Mouse (Mus musculus): ENCODE results near the gene Timm8a2. TPM values are rescaled to one million over a fixed set of nuclear protein-coding genes. Genes with fewer than 3 reads are reported as not detected.

Gene Timm8a2
- polyA plus RNA-seq, 1 experiment from 2014 or later: not detected

DNA sequence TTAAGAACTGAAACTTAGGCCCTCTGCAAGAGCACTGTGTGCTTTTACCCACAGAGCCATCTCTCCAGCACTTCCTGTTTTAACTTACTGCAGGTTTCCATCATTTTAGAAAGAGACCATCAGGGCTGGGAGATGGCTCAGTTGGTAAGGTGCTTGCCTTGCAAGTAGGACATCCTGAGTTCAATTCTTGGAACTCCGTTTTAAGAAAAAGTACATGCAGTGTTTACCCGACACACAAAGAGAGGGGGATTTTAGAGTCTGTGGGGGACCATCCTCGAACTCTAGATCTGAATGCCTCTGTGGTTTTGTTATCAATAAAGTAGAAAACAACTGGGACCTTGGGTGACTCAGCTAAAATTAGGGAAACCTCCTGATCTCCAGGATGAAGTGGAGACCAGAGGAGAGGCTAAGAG is 6.9 kb downstream of the Timm8a2 start:
- 92% methylated on average over 3 of the region's 3 CpGs for WGBS
- H3K4me1 ChIP-seq (replicated peaks): no peaks in the 10 kb centered on the region
- no peaks in the 10 kb centered on the region for H3K27me3 ChIP-seq
- no peak overlapping the region for H3K9ac ChIP-seq
- no peaks in the 10 kb centered on the region for H3K36me3 ChIP-seq
- no peak overlapping the region for H3K4me2 ChIP-seq
- no peak for ATAC-seq (ENCODE audit: low FRiP score)
- no peak overlapping the region for H3K27ac ChIP-seq
- H3K4me3 ChIP-seq: no peak overlapping the region
- H3K9me3 ChIP-seq: no peaks in the 10 kb centered on the region

DNA sequence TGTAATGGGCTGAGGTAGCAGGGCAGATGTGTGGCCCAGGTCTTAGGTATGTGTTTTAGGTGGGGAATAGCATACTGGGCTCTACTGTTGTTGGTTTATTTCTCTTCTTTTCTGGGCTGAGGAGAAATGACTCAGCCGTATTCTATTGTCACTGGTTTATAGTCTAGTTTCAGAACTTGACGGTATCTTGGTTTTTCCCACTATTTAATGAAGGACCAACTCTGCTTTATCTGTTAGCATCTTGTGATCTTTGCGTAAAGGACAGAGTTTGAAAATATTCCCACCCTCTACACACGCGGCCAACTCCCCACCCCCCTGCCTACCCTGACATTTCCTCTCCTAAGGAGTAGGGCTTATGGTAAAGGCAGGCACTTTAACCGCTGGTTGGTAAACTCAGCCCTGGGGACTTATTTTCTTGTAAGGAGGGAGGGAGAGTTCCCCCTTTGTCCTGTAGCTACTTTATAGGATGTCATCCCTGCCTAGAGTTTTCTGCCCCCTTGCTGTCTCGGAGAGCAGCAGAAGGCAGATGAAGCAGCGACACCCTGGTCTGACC is 7.7 kb downstream of the Timm8a2 start:
- Histone ChIP-seq H3K9me3 (no peaks in the 10 kb centered on the region), H3K4me2 (no peak overlapping the region), H3K9ac (no peak overlapping the region), H3K36me3 (no peaks in the 10 kb centered on the region), H3K27me3 (no peaks in the 10 kb centered on the region), H3K4me1 (replicated peaks) (no peaks in the 10 kb centered on the region), H3K27ac (no peak overlapping the region), H3K4me3 (no peak overlapping the region)
- WGBS: 87% methylated on average over 8 of the region's 8 CpGs
- ATAC-seq (ENCODE audit: low FRiP score): no peak

DNA sequence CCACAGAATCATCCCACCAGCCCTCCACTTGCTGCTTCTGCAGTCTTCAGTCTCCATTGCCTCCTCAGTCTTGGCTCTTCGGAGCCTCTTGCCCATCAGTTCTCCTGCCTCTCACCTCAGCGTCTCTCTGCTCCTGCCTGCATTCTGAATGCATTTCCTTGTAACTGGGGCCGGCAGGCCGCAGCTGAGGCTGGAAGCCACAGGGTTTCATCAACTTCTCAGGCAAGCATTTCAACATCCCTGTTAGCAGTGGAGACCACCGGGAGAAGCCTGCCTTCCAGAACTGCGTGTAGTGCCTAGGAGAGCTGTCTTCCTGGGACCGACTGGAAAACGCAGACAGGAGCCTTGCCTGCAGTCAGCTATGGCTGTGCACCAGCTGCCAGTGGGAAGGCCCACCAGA is 13.3 kb downstream of the Timm8a2 start:
- no peak for ATAC-seq (ENCODE audit: low FRiP score)
- H3K4me3 ChIP-seq: no peak overlapping the region
- WGBS: 88% methylated on average over 8 of the region's 8 CpGs

DNA sequence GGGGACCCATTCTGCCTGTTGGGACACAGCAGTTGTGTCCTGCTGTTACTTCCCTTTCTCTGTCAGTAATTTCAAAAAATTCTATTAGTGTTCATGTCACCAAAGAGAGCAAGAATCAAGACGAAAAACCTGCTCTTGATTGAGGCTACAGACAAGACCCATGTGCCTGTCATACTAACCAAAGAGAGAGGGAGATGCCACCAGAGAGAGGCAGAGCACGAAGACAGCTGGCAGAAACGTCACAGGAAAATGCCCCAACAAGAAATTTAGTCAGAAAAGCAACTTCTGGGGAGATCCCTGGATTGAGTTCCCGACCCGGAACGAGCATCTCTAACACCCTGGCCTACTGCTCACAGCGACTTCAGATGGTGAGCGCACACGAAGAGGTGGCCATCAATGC is 14.3 kb downstream of the Timm8a2 start:
- Histone ChIP-seq H3K9ac (no peak overlapping the region), H3K4me3 (no peak overlapping the region), H3K27ac (no peak overlapping the region), H3K36me3 (no peaks in the 10 kb centered on the region), H3K27me3 (no peaks in the 10 kb centered on the region), H3K9me3 (no peaks in the 10 kb centered on the region), H3K4me1 (replicated peaks) (no peaks in the 10 kb centered on the region), H3K4me2 (no peak overlapping the region)
- ATAC-seq (ENCODE audit: low FRiP score): no peak
- 88% methylated on average over 9 of the region's 9 CpGs for WGBS

More for the DNA sequence above, 13.3 kb downstream of the Timm8a2 start:
- Histone ChIP-seq H3K27ac (no peak overlapping the region), H3K36me3 (no peaks in the 10 kb centered on the region), H3K9ac (no peak overlapping the region), H3K4me2 (no peak overlapping the region), H3K4me1 (replicated peaks) (no peaks in the 10 kb centered on the region), H3K27me3 (no peaks in the 10 kb centered on the region), H3K9me3 (no peaks in the 10 kb centered on the region)

DNA sequence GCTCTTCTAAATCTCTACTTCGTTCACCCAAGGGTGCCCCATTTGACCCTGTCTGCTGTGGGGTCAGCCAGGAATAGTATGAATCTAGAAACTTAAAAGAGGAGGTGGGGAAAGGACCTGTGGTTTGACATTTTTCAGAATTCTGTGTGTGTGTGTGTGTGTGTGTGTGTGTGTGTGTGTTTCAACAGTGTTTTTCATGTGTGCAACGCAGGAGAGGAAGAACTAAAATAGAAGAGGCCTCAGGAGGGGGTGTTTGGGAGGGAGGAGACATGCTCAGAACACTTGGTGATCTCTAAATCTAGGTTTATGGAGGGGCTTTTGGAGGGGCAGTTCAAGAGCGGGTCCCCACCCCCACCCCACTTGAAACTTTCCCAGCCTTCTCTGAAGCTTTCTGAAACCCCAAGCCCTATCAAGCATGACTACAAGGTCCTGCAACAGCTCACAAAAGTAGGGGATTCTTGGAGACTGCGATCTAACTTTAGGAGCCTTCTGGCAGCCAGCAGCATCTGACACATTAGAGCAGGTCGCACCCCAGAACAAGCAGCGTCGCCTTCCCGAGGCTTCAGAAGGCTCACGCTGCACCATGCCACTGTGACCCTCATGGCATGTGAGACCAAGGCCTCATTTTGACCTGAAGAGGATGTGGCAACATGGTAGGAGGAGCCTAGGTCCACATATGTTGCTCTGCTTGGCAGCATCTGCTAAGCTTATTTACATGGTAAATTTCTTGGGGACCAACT is 18.6 kb downstream of the Timm8a2 start:
- no peaks in the 10 kb centered on the region for H3K27me3 ChIP-seq
- H3K27ac ChIP-seq: no peak overlapping the region
- no peak for ATAC-seq (ENCODE audit: low FRiP score)
- H3K9me3 ChIP-seq: no peaks in the 10 kb centered on the region
- no peaks in the 10 kb centered on the region for H3K4me1 ChIP-seq (replicated peaks)
- H3K9ac ChIP-seq: no peak overlapping the region
- WGBS: 89% methylated on average over 9 of the region's 9 CpGs
- no peaks in the 10 kb centered on the region for H3K36me3 ChIP-seq
- no peak overlapping the region for H3K4me2 ChIP-seq
- no peak overlapping the region for H3K4me3 ChIP-seq

DNA sequence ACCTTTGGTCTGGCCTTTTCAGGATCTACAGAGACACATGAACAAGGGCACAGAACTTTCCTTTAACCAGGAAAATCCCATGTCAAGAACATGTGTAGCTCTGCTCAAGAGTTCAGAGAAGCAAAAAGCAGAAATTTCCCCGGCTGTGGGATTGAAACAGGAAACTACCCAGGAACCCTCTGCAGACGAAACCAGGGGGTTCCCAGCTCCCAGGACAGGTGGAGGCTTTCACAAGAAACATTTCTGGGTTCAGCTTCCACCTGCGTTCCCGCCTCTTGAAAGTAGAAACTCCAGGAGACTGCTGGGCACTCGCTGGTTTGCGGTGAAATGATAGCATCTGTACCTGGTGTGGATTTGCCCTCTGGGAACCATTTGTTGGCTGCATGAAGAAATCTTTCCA is 22.4 kb downstream of the Timm8a2 start:
- Histone ChIP-seq H3K27ac (no peak overlapping the region), H3K4me2 (no peak overlapping the region), H3K4me1 (replicated peaks) (no peaks in the 10 kb centered on the region), H3K27me3 (no peaks in the 10 kb centered on the region), H3K9me3 (no peaks in the 10 kb centered on the region), H3K36me3 (no peaks in the 10 kb centered on the region), H3K9ac (no peak overlapping the region), H3K4me3 (no peak overlapping the region)
- ATAC-seq (ENCODE audit: low FRiP score): no peak
- 81% methylated on average over 6 of the region's 6 CpGs for WGBS

DNA sequence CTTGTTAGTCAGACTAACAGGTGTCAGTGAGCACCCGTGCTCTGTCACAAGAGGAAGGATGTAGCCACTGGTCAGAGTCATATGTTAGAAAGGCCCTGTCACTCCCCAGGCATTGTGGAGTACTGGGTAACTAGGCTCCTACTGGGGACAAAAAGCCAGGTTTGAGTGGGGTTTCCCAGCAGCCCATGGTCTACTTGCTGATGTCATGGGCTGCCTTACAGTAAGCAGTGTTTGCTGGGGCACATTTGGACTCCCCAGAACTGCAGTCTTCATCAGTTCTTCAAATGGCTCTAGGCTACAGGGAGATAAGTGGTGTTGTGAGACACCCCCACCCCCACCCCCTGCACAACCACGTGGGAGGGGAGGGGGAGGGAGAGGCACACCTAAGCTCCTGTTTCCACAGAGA is 23.5 kb downstream of the Timm8a2 start:
- no peaks in the 10 kb centered on the region for H3K27me3 ChIP-seq
- 46% methylated on average over 2 of the region's 2 CpGs for WGBS
- no peaks in the 10 kb centered on the region for H3K36me3 ChIP-seq
- H3K9ac ChIP-seq: no peak overlapping the region
- H3K9me3 ChIP-seq: no peaks in the 10 kb centered on the region
- H3K4me2 ChIP-seq: no peak overlapping the region
- H3K27ac ChIP-seq: no peak overlapping the region
- no peaks in the 10 kb centered on the region for H3K4me1 ChIP-seq (replicated peaks)
- H3K4me3 ChIP-seq: no peak overlapping the region
- ATAC-seq (ENCODE audit: low FRiP score): no peak

DNA sequence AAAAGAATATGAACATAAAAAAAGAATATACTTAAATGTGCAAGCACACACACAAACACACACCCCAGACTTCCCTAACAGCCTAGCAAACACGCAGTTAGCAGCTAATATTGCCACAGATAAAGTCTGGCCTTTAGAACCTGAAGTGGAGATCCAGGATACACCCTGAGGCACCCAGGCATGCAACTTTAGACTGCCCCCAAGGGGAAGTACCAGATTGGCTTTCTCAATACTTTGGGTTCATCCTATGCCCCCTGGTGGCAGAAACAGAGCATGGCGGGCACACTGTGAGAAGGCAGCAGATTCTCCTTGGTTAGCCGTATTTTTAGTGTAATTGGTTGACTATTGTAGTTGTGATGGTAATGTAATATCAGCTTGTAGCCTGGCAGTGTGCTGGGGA is 26.2 kb downstream of the Timm8a2 start:
- H3K9me3 ChIP-seq: no peaks in the 10 kb centered on the region
- H3K27ac ChIP-seq: no peak overlapping the region
- 10% methylated on average over 3 of the region's 3 CpGs for WGBS
- no peak overlapping the region for H3K4me2 ChIP-seq
- H3K4me1 ChIP-seq (replicated peaks): no peaks in the 10 kb centered on the region
- H3K4me3 ChIP-seq: no peak overlapping the region
- ATAC-seq (ENCODE audit: low FRiP score): no peak; the same call in 1 of the 2 replicates
- H3K9ac ChIP-seq: no peak overlapping the region
- no peaks in the 10 kb centered on the region for H3K36me3 ChIP-seq
- no peaks in the 10 kb centered on the region for H3K27me3 ChIP-seq

DNA sequence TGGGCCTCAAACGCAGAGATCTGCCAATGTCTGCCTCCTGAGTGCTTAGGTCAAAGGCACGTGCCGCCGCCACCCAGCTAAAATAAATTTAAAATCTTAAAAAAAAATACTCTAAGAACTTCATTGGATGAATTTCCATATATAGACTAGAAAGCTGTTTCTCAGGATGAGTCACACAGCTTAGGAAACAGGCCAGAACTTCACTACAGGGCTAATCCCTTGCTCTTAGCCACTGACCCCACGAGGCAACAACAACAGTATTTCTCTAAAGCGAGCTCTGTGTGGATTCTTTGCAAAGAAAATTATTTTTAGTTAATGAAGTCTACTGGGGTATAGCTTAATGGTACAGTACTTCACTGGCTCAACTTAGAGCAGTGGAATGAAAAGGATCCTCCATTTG is 26.9 kb downstream of the Timm8a2 start:
- WGBS: 90% methylated on average over 6 of the region's 6 CpGs
- no peaks in the 10 kb centered on the region for H3K27me3 ChIP-seq
- H3K4me3 ChIP-seq: no peak overlapping the region
- H3K27ac ChIP-seq: no peak overlapping the region
- no peak overlapping the region for H3K4me2 ChIP-seq
- no peaks in the 10 kb centered on the region for H3K36me3 ChIP-seq
- no peak for ATAC-seq (ENCODE audit: low FRiP score)
- no peaks in the 10 kb centered on the region for H3K4me1 ChIP-seq (replicated peaks)
- H3K9me3 ChIP-seq: no peaks in the 10 kb centered on the region
- H3K9ac ChIP-seq: no peak overlapping the region

DNA sequence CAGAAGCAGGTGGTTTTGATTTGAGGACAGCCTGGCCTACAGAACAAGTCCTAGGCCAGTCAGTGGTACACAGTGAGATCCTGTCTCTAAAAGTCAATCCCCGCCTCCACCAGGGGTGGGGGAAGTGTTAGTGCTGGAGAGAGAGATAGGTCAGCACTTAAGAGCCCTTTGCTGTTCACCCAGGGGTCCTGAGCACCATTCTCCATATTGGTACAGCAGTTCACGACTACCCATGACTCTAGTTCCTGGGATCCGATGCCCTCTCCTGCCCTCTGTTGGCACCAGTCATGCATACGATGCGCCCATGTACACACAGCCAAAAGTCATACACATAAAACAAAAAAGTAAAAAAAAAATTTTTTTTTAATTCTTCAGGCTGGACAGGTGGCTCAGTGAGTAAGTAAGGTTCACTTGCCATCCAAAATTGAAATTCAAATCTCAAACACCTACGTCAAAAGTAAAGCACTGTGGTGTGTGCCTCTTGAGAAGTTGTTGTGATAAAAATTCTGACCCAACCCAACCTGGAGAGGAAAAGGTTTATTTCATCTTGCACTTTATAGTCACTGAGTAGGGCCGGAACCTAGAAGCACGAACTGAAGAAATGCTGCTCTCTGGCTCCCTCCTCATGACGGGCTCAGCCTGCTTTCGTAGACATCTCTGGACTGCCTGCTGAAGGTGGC is 28.1 kb downstream of the Timm8a2 start:
- Histone ChIP-seq H3K36me3 (no peaks in the 10 kb centered on the region), H3K9me3 (no peaks in the 10 kb centered on the region), H3K4me3 (no peak overlapping the region), H3K4me2 (no peak overlapping the region), H3K9ac (no peak overlapping the region), H3K4me1 (replicated peaks) (no peaks in the 10 kb centered on the region), H3K27me3 (no peaks in the 10 kb centered on the region), H3K27ac (no peak overlapping the region)
- ATAC-seq (ENCODE audit: low FRiP score): no peak
- 84% methylated on average over 10 of the region's 10 CpGs for WGBS

DNA sequence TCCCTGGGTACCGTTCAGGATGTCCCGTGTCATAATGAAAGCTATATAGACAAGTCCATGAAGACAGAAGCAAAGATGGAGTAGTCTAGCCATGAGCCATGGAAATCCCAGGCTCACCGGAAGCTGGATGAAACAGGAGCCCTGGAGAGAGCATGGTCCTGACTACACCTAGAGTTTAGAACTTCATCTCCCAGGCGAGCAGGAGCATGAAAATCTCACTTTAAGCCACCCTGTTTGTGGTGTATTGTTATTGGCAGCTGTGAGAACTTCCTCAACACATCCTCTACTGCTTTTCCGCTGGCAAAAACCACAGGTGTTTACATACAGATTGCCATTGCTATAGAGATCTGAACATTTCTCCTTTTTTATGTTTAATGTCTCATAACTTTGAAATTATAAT is 29.1 kb downstream of the Timm8a2 start:
- no peak overlapping the region for H3K27ac ChIP-seq
- ATAC-seq (ENCODE audit: low FRiP score): no peak
- no peak overlapping the region for H3K9ac ChIP-seq
- WGBS: 84% methylated on average over 5 of the region's 5 CpGs
- H3K4me3 ChIP-seq: no peak overlapping the region
- no peaks in the 10 kb centered on the region for H3K9me3 ChIP-seq
- no peak overlapping the region for H3K4me2 ChIP-seq
- no peaks in the 10 kb centered on the region for H3K4me1 ChIP-seq (replicated peaks)
- no peaks in the 10 kb centered on the region for H3K36me3 ChIP-seq
- H3K27me3 ChIP-seq: no peaks in the 10 kb centered on the region

DNA sequence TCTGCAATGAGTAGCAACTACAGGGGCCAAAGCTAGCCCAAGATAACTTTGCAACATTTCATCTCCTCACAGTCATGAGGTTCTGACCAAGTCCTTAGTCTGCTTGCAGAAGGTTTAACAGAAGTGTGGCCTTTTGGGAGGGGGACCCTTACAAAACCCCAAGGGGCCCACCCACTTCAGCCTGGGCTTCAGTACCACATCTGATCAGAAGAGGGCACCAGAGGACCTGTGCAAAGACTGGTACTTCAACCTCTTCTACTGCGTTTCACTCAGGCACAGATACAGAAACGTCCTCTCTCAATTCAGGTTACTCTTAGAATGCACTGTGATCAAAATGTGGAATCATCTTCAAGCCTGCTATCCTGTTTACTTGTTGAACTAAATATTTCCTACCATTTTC is 30.0 kb downstream of the Timm8a2 start:
- Histone ChIP-seq H3K4me1 (replicated peaks) (no peaks in the 10 kb centered on the region), H3K9ac (no peak overlapping the region), H3K27ac (no peak overlapping the region), H3K27me3 (no peaks in the 10 kb centered on the region), H3K36me3 (no peaks in the 10 kb centered on the region), H3K9me3 (no peaks in the 10 kb centered on the region), H3K4me3 (no peak overlapping the region), H3K4me2 (no peak overlapping the region)
- 13% methylated on average over 2 of the region's 2 CpGs for WGBS
- ATAC-seq (ENCODE audit: low FRiP score): no peak; the same call in 1 of the 2 replicates

DNA sequence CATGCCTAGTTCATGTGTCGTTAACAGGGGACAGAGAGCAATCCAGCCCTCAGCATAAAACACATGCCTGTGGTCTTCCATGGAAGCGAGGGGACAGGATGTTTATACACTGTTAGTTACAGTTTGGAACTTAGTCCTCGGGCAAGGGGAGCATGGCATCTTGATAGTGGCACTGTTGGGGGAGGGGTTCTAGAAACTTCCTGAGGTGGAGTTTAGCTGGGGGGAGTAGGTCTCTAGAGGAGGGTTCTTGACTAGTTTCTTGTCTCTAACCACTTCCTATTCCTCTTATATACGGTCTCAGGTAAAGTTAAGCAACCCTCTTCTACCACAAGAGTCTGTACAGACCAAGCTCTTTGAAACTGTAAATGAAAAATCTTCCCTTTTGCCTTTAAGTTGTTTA is 31.8 kb downstream of the Timm8a2 start:
- Histone ChIP-seq H3K4me3 (no peak overlapping the region), H3K9me3 (no peaks in the 10 kb centered on the region), H3K27ac (no peak overlapping the region), H3K9ac (no peak overlapping the region), H3K27me3 (no peaks in the 10 kb centered on the region), H3K4me2 (no peak overlapping the region), H3K4me1 (replicated peaks) (no peaks in the 10 kb centered on the region), H3K36me3 (no peaks in the 10 kb centered on the region)
- no peak for ATAC-seq (ENCODE audit: low FRiP score)
- WGBS: 88% methylated on average over 4 of the region's 4 CpGs

Measured in hindbrain, embryonic 13.5 days (tissue).